Comparison of ENCODE assay signal across 1 mouse cellular context in the genomic region with DNA sequence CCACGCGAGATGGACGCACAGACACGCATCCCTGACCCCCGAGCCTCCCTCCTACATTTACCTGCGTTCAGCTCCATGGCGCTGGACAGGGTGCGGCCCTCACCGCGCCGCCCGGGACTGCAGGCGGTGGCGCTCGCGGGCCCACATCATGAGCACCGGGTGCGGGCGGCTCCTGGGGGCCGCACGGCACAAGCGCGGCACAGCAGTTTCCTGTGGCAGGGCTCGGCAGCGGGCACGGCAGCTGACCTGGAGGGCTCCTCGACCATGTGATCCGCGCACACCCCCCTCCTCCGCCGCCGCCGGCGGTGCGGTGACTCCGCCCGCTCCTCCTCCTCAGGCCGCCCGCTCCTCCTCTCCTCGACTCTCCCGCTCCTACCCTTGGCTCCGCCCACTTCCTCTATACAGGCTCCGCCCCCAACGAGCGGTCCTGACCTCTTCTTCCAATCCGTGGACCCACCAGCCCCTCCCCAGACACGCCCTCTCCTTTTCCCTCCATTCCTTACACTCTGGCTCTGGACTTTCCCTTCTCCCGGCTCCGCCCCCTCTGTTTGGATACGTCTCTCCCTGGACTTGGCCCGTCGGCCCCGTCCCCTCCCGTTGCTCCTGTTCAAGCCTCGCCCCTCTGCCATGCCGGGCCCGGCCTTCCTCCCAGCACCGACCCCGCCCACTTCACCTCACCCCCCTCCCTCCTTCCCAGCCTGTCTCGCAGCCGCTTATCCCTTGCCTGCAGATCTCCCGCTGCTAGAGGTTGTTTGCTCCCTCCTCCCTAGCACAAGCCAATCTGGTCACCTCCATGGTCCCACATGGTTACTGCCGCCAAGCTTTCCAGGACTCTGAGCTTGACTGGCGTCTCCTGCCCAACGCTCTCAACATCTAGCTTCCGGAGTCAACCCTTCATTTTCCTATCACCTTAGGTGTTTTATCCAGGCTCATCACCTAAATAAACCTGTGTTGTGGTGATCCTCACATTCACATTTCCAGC.
TF ChIP-seq lines count a peak whose summit lies in the region.

A gene (minus strand): TSS at position 378 of the 982 bp plus-strand sequence.

TF ChIP-seq in myocyte, 11 proteins besides CTCF, POLR2A, EP300 and RAD21 (continued from another document):
- TF ChIP-seq TCF12 (IDR thresholded peaks at IDR 0.05; ENCODE audit: insufficient read depth, poor library complexity, severe bottlenecking) = no peak
- TF ChIP-seq POLR2AphosphoS2 (IDR thresholded peaks at IDR 0.05; ENCODE audit: insufficient read length, low read depth) = peak; percentile 79
- TF ChIP-seq MAX (IDR thresholded peaks at IDR 0.05; ENCODE audit: low read depth) = no peak
- TF ChIP-seq REST (IDR thresholded peaks at IDR 0.05; ENCODE audit: insufficient read depth, insufficient read length) = no peak
- peak; percentile 38 for TF ChIP-seq SRF (IDR thresholded peaks at IDR 0.05; ENCODE audit: control insufficient read depth, insufficient read length, low read depth)
- no peak for TF ChIP-seq E2F4 (IDR thresholded peaks at IDR 0.05; ENCODE audit: insufficient read depth)
- TF ChIP-seq USF1 (IDR thresholded peaks at IDR 0.05; ENCODE audit: low read depth) = no peak
